Mouse (Mus musculus) embryonic fibroblast, embryonic 13.5 days (primary cell): ENCODE measurements around the gene Bnc2. TPM values are rescaled to one million over a fixed set of nuclear protein-coding genes. Genes with fewer than 3 reads are reported as not detected.

Source experiments
- H3K27ac ChIP-seq: 2 replicates; pipeline ENCODE4 v1.5.1; 2012; ENCODE audit warnings: low read length, control low read depth, inconsistent platforms; ENCODE audit not compliant: insufficient read depth
- H3K4me1 ChIP-seq: 2 replicates; pipeline ENCODE4 v1.6.1; 2011; ENCODE audit warnings: low read length; ENCODE audit not compliant: control insufficient read depth, insufficient read depth
- H3K4me3 ChIP-seq: 2 replicates; pipeline ENCODE4 v1.5.1; 2011; ENCODE audit warnings: mild to moderate bottlenecking, control low read depth, low read length; ENCODE audit not compliant: insufficient read depth
- CTCF ChIP-seq: IDR thresholded peaks from 2 replicates; pipeline ENCODE4 v1.5.1; 2011; ENCODE audit warnings: mild to moderate bottlenecking, control low read depth, low read length, moderate library complexity, borderline replicate concordance; ENCODE audit not compliant: insufficient read depth
- POLR2A ChIP-seq: IDR thresholded peaks from 2 replicates; pipeline ENCODE4 v1.6.1; 2011; ENCODE audit warnings: low read depth, mild to moderate bottlenecking, control low read depth, low read length, moderate library complexity
- polyA plus RNA-seq: library from polyadenylated mRNA; stranded (reverse); fragments of >200 nt; gene quantifications from 2 replicates; pipeline ENCODE4 v1.2.4, GENCODE M21; 2011; ENCODE audit warnings: low read depth; ENCODE audit not compliant: missing spikeins, insufficient read length

Gene Bnc2
- polyA plus RNA-seq, 1 experiment: 48.4 TPM

GRCm38 (mm10) chr4:84449246-84450005, 225.6 kb downstream of the Bnc2 start:
- peaks cover 2% of the 10 kb centered on the region; the same call in 1 of the 2 replicates for H3K4me1 ChIP-seq
- no peak overlapping the region for H3K4me3 ChIP-seq
- H3K27ac ChIP-seq: no peak overlapping the region
- no peak for TF ChIP-seq CTCF
- no peak for TF ChIP-seq POLR2A

- Histone ChIP-seq H3K27ac (no peak overlapping the region), H3K4me3 (no peak overlapping the region)
- TF ChIP-seq POLR2A (no peak), CTCF (no peak)
Observed at GRCm38 (mm10) chr4:84433324-84433723, 241.8 kb downstream of the Bnc2 start.

GRCm38 (mm10) chr4:84431677-84432515, 243.2 kb downstream of the Bnc2 start:
- peaks cover 2% of the 10 kb centered on the region; the same call in 1 of the 2 replicates for H3K4me1 ChIP-seq
- no peak overlapping the region for H3K27ac ChIP-seq
- no peak overlapping the region for H3K4me3 ChIP-seq
- TF ChIP-seq POLR2A (no peak), CTCF (no peak)

More at GRCm38 (mm10) chr4:84433324-84433723, 241.8 kb downstream of the Bnc2 start:
- peaks cover 2% of the 10 kb centered on the region; the same call in 1 of the 2 replicates for H3K4me1 ChIP-seq

- Histone ChIP-seq H3K4me1 (peaks cover 2% of the 10 kb centered on the region; the same call in 1 of the 2 replicates), H3K4me3 (no peak overlapping the region), H3K27ac (no peak overlapping the region)
- TF ChIP-seq POLR2A (no peak), CTCF (no peak)
Observed at GRCm38 (mm10) chr4:84427955-84428354, 247.1 kb downstream of the Bnc2 start.

- H3K4me3 ChIP-seq: no peak overlapping the region
- H3K4me1 ChIP-seq: peaks cover 8% of the 10 kb centered on the region; the same call in 1 of the 2 replicates
- no peak overlapping the region for H3K27ac ChIP-seq
- TF ChIP-seq CTCF: no peak
Observed at GRCm38 (mm10) chr4:84411431-84411830, 263.6 kb downstream of the Bnc2 start.

GRCm38 (mm10) chr4:84407328-84408028, 267.6 kb downstream of the Bnc2 start:
- Histone ChIP-seq H3K27ac (no peak overlapping the region), H3K4me1 (peaks cover 11% of the 10 kb centered on the region), H3K4me3 (no peak overlapping the region)
- TF ChIP-seq CTCF (no peak), POLR2A (no peak)

- TF ChIP-seq POLR2A: no peak
- TF ChIP-seq CTCF: no peak
- Histone ChIP-seq H3K4me3 (no peak overlapping the region), H3K27ac (no peak overlapping the region), H3K4me1 (peaks cover 11% of the 10 kb centered on the region)
Observed at GRCm38 (mm10) chr4:84403356-84404145, 271.5 kb downstream of the Bnc2 start.

GRCm38 (mm10) chr4:84388991-84389390, 286.1 kb downstream of the Bnc2 start:
- Histone ChIP-seq H3K4me3 (no peak overlapping the region), H3K27ac (no peak overlapping the region), H3K4me1 (no peaks in the 10 kb centered on the region)
- no peak for TF ChIP-seq POLR2A
- no peak for TF ChIP-seq CTCF

GRCm38 (mm10) chr4:84385156-84385555, 289.9 kb downstream of the Bnc2 start:
- Histone ChIP-seq H3K4me3 (no peak overlapping the region), H3K4me1 (peaks cover 2% of the 10 kb centered on the region; the same call in 1 of the 2 replicates), H3K27ac (peak overlapping the region; percentile 78)
- TF ChIP-seq POLR2A: no peak
- no peak for TF ChIP-seq CTCF
